Mouse (Mus musculus): ENCODE data around the gene Evi2a. TPM values are rescaled to one million over a fixed set of nuclear protein-coding genes. Genes with fewer than 3 reads are reported as not detected.

Gene Evi2a
- polyA plus RNA-seq (2016; fragmentation: Nextera tagmentation; extraction: Ambion mirVana): 2.8 and 3.9 TPM in 2 replicates

GRCm38 (mm10) chr11:79530333-79530761 is at the start of gene Evi2a, which contains the start of gene Evi2:
Evi2a (minus strand) TSS chr11:79530609.
Evi2 (minus strand) TSS chr11:79530589.
- Histone ChIP-seq H3K9me3 (no peaks in the 10 kb centered on the region), H3K4me3 (no peak within 1 kb of the TSS), H3K9ac (replicated peaks) (no peak within 1 kb of the TSS), H3K4me1 (peaks cover 8% of the 10 kb centered on the region; the same call in 1 of the 2 replicates), H3K27me3 (no peaks in the 10 kb centered on the region), H3K36me3 (0 out of 2 replicates have a peak, but pooled peaks cover 19% of the 10 kb centered on the region), H3K4me2 (replicated peaks) (no peak within 1 kb of the TSS), H3K27ac (replicated peaks) (no peak within 1 kb of the TSS)
- no peak for ATAC-seq (ENCODE audit: low FRiP score, low read depth)
- WGBS: 86% methylated on average over 7 of the region's 7 CpGs

- Histone ChIP-seq H3K4me3 (no peak overlapping the region), H3K36me3 (peaks cover 46% of the 10 kb centered on the region), H3K9ac (replicated peaks) (no peak overlapping the region), H3K4me2 (replicated peaks) (no peak overlapping the region), H3K9me3 (no peaks in the 10 kb centered on the region), H3K27ac (replicated peaks) (no peak overlapping the region), H3K27me3 (no peaks in the 10 kb centered on the region), H3K4me1 (no peaks in the 10 kb centered on the region)
- WGBS: 53% methylated on average over 5 of the region's 5 CpGs
- no peak for ATAC-seq (ENCODE audit: low FRiP score, low read depth)
Observed at GRCm38 (mm10) chr11:79577741-79578140, 47.3 kb upstream of the Evi2a start.

GRCm38 (mm10) chr11:79575383-79576073 is 45.1 kb upstream of the Evi2a start:
- no peak overlapping the region for H3K4me2 ChIP-seq (replicated peaks)
- H3K4me1 ChIP-seq: no peaks in the 10 kb centered on the region
- H3K9ac ChIP-seq (replicated peaks): no peak overlapping the region
- H3K27ac ChIP-seq (replicated peaks): no peak overlapping the region
- H3K9me3 ChIP-seq: no peaks in the 10 kb centered on the region
- ATAC-seq (ENCODE audit: low FRiP score, low read depth): no peak
- H3K36me3 ChIP-seq: peaks cover 59% of the 10 kb centered on the region
- H3K27me3 ChIP-seq: no peaks in the 10 kb centered on the region
- no peak overlapping the region for H3K4me3 ChIP-seq
- WGBS: 91% methylated on average over 14 of the region's 14 CpGs

GRCm38 (mm10) chr11:79573836-79574235 is 43.4 kb upstream of the Evi2a start:
- no peak for ATAC-seq (ENCODE audit: low FRiP score, low read depth)
- Histone ChIP-seq H3K27me3 (no peaks in the 10 kb centered on the region), H3K27ac (replicated peaks) (no peak overlapping the region), H3K4me1 (no peaks in the 10 kb centered on the region), H3K4me2 (replicated peaks) (no peak overlapping the region), H3K9me3 (no peaks in the 10 kb centered on the region), H3K9ac (replicated peaks) (no peak overlapping the region), H3K4me3 (no peak overlapping the region), H3K36me3 (peaks cover 67% of the 10 kb centered on the region)
- WGBS: 70% methylated on average over 3 of the region's 3 CpGs

GRCm38 (mm10) chr11:79570319-79570718 is 39.9 kb upstream of the Evi2a start:
- H3K9me3 ChIP-seq: no peaks in the 10 kb centered on the region
- H3K27me3 ChIP-seq: no peaks in the 10 kb centered on the region
- no peak overlapping the region for H3K4me3 ChIP-seq
- no peak overlapping the region for H3K4me2 ChIP-seq (replicated peaks)
- no peaks in the 10 kb centered on the region for H3K4me1 ChIP-seq
- H3K27ac ChIP-seq (replicated peaks): no peak overlapping the region
- 95% methylated on average over 2 of the region's 2 CpGs for WGBS
- peaks cover 88% of the 10 kb centered on the region for H3K36me3 ChIP-seq
- H3K9ac ChIP-seq (replicated peaks): no peak overlapping the region
- ATAC-seq (ENCODE audit: low FRiP score, low read depth): no peak

- H3K4me3 ChIP-seq: no peak overlapping the region
Observed at GRCm38 (mm10) chr11:79568197-79568911, 37.9 kb upstream of the Evi2a start.

GRCm38 (mm10) chr11:79566947-79567346 is 36.5 kb upstream of the Evi2a start:
- 61% methylated on average over 1 of the region's 1 CpGs for WGBS
- Histone ChIP-seq H3K36me3 (peaks cover 89% of the 10 kb centered on the region), H3K4me2 (replicated peaks) (no peak overlapping the region), H3K4me3 (no peak overlapping the region), H3K4me1 (no peaks in the 10 kb centered on the region), H3K9me3 (no peaks in the 10 kb centered on the region), H3K27me3 (no peaks in the 10 kb centered on the region), H3K27ac (replicated peaks) (no peak overlapping the region), H3K9ac (replicated peaks) (no peak overlapping the region)
- no peak for ATAC-seq (ENCODE audit: low FRiP score, low read depth)

More at GRCm38 (mm10) chr11:79568197-79568911, 37.9 kb upstream of the Evi2a start:
- Histone ChIP-seq H3K9ac (replicated peaks) (no peak overlapping the region), H3K4me2 (replicated peaks) (no peak overlapping the region), H3K27ac (replicated peaks) (no peak overlapping the region), H3K9me3 (no peaks in the 10 kb centered on the region), H3K4me1 (no peaks in the 10 kb centered on the region), H3K27me3 (no peaks in the 10 kb centered on the region), H3K36me3 (peaks cover 84% of the 10 kb centered on the region)
- ATAC-seq (ENCODE audit: low FRiP score, low read depth): no peak
- WGBS: 93% methylated on average over 11 of the region's 11 CpGs

- H3K27ac ChIP-seq (replicated peaks): no peak overlapping the region
- 89% methylated on average over 7 of the region's 7 CpGs for WGBS
- H3K4me3 ChIP-seq: no peak overlapping the region
- H3K4me1 ChIP-seq: no peaks in the 10 kb centered on the region
- H3K4me2 ChIP-seq (replicated peaks): no peak overlapping the region
- H3K36me3 ChIP-seq: peaks cover 89% of the 10 kb centered on the region
- H3K9ac ChIP-seq (replicated peaks): no peak overlapping the region
- no peaks in the 10 kb centered on the region for H3K27me3 ChIP-seq
- no peaks in the 10 kb centered on the region for H3K9me3 ChIP-seq
- ATAC-seq (ENCODE audit: low FRiP score, low read depth): no peak
Observed at GRCm38 (mm10) chr11:79563493-79563892, 33.1 kb upstream of the Evi2a start.

GRCm38 (mm10) chr11:79560536-79560935 is 30.1 kb upstream of the Evi2a start:
- Histone ChIP-seq H3K27me3 (no peaks in the 10 kb centered on the region), H3K4me2 (replicated peaks) (no peak overlapping the region), H3K4me1 (no peaks in the 10 kb centered on the region), H3K9ac (replicated peaks) (no peak overlapping the region), H3K9me3 (no peaks in the 10 kb centered on the region), H3K36me3 (peaks cover 82% of the 10 kb centered on the region), H3K4me3 (no peak overlapping the region), H3K27ac (replicated peaks) (no peak overlapping the region)
- ATAC-seq (ENCODE audit: low FRiP score, low read depth): no peak
- WGBS: 91% methylated on average over 4 of the region's 4 CpGs

- no peak overlapping the region for H3K4me2 ChIP-seq (replicated peaks)
- ATAC-seq (ENCODE audit: low FRiP score, low read depth): no peak
- no peaks in the 10 kb centered on the region for H3K27me3 ChIP-seq
- no peak overlapping the region for H3K27ac ChIP-seq (replicated peaks)
- H3K36me3 ChIP-seq: peaks cover 80% of the 10 kb centered on the region
- H3K9ac ChIP-seq (replicated peaks): no peak overlapping the region
- H3K4me3 ChIP-seq: no peak overlapping the region
- WGBS: 78% methylated on average over 1 of the region's 1 CpGs
- H3K4me1 ChIP-seq: no peaks in the 10 kb centered on the region
- H3K9me3 ChIP-seq: no peaks in the 10 kb centered on the region
Observed at GRCm38 (mm10) chr11:79552622-79553021, 22.2 kb upstream of the Evi2a start.

- Histone ChIP-seq H3K27me3 (no peaks in the 10 kb centered on the region), H3K27ac (replicated peaks) (no peak overlapping the region), H3K4me3 (no peak overlapping the region), H3K36me3 (peaks cover 31% of the 10 kb centered on the region; the same call in 1 of the 2 replicates), H3K9me3 (no peaks in the 10 kb centered on the region), H3K9ac (replicated peaks) (no peak overlapping the region), H3K4me1 (peaks cover 8% of the 10 kb centered on the region; the same call in 1 of the 2 replicates), H3K4me2 (replicated peaks) (no peak overlapping the region)
- 93% methylated on average over 3 of the region's 3 CpGs for WGBS
- ATAC-seq (ENCODE audit: low FRiP score, low read depth): no peak
Observed at GRCm38 (mm10) chr11:79536293-79536692, 5.9 kb upstream of the Evi2a start.

- WGBS: 91% methylated on average over 4 of the region's 4 CpGs
- Histone ChIP-seq H3K27ac (replicated peaks) (no peak overlapping the region), H3K4me2 (replicated peaks) (no peak overlapping the region), H3K36me3 (peaks cover 26% of the 10 kb centered on the region; the same call in 1 of the 2 replicates), H3K27me3 (no peaks in the 10 kb centered on the region), H3K4me3 (no peak overlapping the region), H3K9ac (replicated peaks) (no peak overlapping the region), H3K9me3 (no peaks in the 10 kb centered on the region), H3K4me1 (peaks cover 8% of the 10 kb centered on the region; the same call in 1 of the 2 replicates)
- ATAC-seq (ENCODE audit: low FRiP score, low read depth): no peak
Observed at GRCm38 (mm10) chr11:79535554-79535953, 5.1 kb upstream of the Evi2a start.

All from midbrain, embryonic 12.5 days (tissue).